Mouse (Mus musculus) spleen, adult 18-20 months (tissue): ENCODE results near the gene Wdr45.
A peak's percentile ranks its signal among the peaks of the same experiment; 100 is the strongest.

Experiments used
- DNase-seq, 2 experiments: peaks; one replicate each; pipeline ENCODE4 v3.0.0; 2022; ENCODE audit warnings: mixed read lengths in 2 of 2

The Wdr45 gene

GRCm38 (mm10) chrX:7764657-7765280 is 50.6 kb downstream of the Wdr45 start:
- DNase-seq, result no peak

- no peak for DNase-seq
Observed at GRCm38 (mm10) chrX:7765281-7765670, 51.1 kb downstream of the Wdr45 start.

- no peak for DNase-seq
Observed at GRCm38 (mm10) chrX:7765764-7766163, 51.6 kb downstream of the Wdr45 start.

- DNase-seq, result no peak
Observed at GRCm38 (mm10) chrX:7769302-7770017, 55.3 kb downstream of the Wdr45 start.

- no peak for DNase-seq
Observed at GRCm38 (mm10) chrX:7772766-7773165, 58.6 kb downstream of the Wdr45 start.

GRCm38 (mm10) chrX:7775501-7776205 is 61.5 kb downstream of the Wdr45 start:
- DNase-seq, result no peak

GRCm38 (mm10) chrX:7776329-7777082 is 62.4 kb downstream of the Wdr45 start:
- DNase-seq, result peak in 1 of 2 experiments; percentile 45
